Mouse (Mus musculus) CD4-positive, CD25-positive, alpha-beta regulatory T cell, adult 9 weeks (primary cell): ENCODE measurements around the gene Mfsd6. TPM values are rescaled to one million over a fixed set of nuclear protein-coding genes. Genes with fewer than 3 reads are reported as not detected.

Experiments
- polyA plus RNA-seq: library from polyadenylated mRNA; unstranded; fragments of 100-300 nt; shearing (Covaris generic); gene quantifications from one replicate; pipeline ENCODE4 v1.2.1, GENCODE M21; 2017

The Mfsd6 gene
- 2.1 TPM for polyA plus RNA-seq

GRCm38 (mm10) chr1:52727056-52727900, at the start of gene Mfsd6:
Gene Mfsd6, minus strand, starts transcription at chr1:52727462.

GRCm38 (mm10) chr1:52630248-52630936, 96.9 kb downstream of the Mfsd6 start, which contains the start of gene Nemp2:
Gene Nemp2, plus strand, starts transcription at chr1:52630703.

Other genes starting within 250 kb of the Mfsd6 start
- 14.2 TPM for gene Nab1, start 226.8 kb downstream of the Mfsd6 start, polyA plus RNA-seq
- 42.4 TPM for gene Nemp2, start 96.8 kb downstream of the Mfsd6 start, polyA plus RNA-seq
- 142 TPM for gene Inpp1, start 90.2 kb upstream of the Mfsd6 start, polyA plus RNA-seq
- gene Hibch, start 117.5 kb upstream of the Mfsd6 start, polyA plus RNA-seq = 28.6 TPM